Comparison of ENCODE assay signal across 9 mouse cellular contexts in the genomic region with DNA sequence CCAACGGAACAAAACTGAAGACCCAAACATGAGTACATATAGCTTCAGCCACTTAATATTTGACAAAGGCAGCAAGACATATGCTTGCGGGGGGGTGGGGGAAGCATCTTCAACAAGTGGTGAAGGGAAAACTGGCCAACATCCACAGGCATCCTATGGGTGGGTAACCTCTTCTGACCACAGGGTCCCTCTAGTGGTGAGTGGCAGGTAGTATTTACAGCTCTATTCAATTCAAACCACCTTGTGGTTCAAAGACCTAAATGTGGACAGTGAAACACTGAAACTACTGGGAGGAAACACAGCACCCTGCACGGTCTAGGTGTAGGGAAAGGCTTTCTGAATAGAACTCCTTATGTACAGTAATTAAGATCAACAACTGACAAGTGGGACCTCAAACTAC. TPM values are rescaled to one million over a fixed set of nuclear protein-coding genes. Genes with fewer than 3 reads are reported as not detected.
DNase-seq lines count a peak whose midpoint lies in the region; ATAC-seq and TF ChIP-seq lines count a peak whose summit lies in the region.
"Had no signal": no experiment of that assay in that cellular context is flagged by ENCODE, and none has a peak within 500 bp of the region (broad histone marks: within the 10 kb centered on the region; RNA-seq: fewer than 3 reads in every experiment).

No protein-coding gene starts in this region.

- H3K4me2 ChIP-seq in forebrain, embryonic 12.5 days = no peak overlapping the region
- no peak overlapping the region for H3K4me2 ChIP-seq in forebrain, embryonic 15.5 days (replicated peaks)
- no peak overlapping the region for H3K4me2 ChIP-seq in neural tube, embryonic 12.5 days (replicated peaks)
- H3K4me2 ChIP-seq: limb, embryonic 15.5 days had no signal

- peaks cover 12% of the 10 kb centered on the region for H3K36me3 ChIP-seq in forebrain, embryonic 12.5 days (replicated peaks)
- peaks cover 12% of the 10 kb centered on the region for H3K36me3 ChIP-seq in forebrain, embryonic 15.5 days
- H3K36me3 ChIP-seq in thymus, adult 2 months (ENCODE audit: control insufficient read depth, insufficient read depth, low read length) = 0 out of 2 replicates have a peak, but pooled peaks cover 5% of the 10 kb centered on the region
- peaks cover 14% of the 10 kb centered on the region for H3K36me3 ChIP-seq in neural tube, embryonic 12.5 days

- DNase-seq in thymus, adult 2 months = peak; percentile 42
- DNase-seq in thymus, postnatal 36 days = no peak
- peak; percentile 72 for DNase-seq in embryo, embryonic 11 days
- peak; percentile 48 for DNase-seq in kidney, postnatal 10 days

- 49% methylated on average over 3 of the region's 3 CpGs for WGBS in forebrain, embryonic 12.5 days
- 40% methylated on average over 3 of the region's 3 CpGs for WGBS in forebrain, embryonic 15.5 days
- WGBS in thymus, adult 2 months = 37% methylated on average over 3 of the region's 3 CpGs
- 49% methylated on average over 3 of the region's 3 CpGs for WGBS in neural tube, embryonic 12.5 days

- ATAC-seq in forebrain, embryonic 12.5 days (ENCODE audit: low FRiP score) = 0 out of 2 replicates have a peak, but pooled peaks have one; percentile 51
- ATAC-seq in forebrain, embryonic 15.5 days (replicated peaks) = no peak
- 0 out of 2 replicates have a peak, but pooled peaks have one; percentile 48 for ATAC-seq in neural tube, embryonic 12.5 days (ENCODE audit: low FRiP score, low read depth)
- ATAC-seq in frontal cortex, adult (ENCODE audit: low TSS enrichment) = no peak

- TF ChIP-seq POLR2A in thymus, adult 2 months (IDR thresholded peaks at IDR 0.05; ENCODE audit: control insufficient read depth, extremely low read depth, insufficient read depth, low read length, poor library complexity) = no peak

- H3K27me3 ChIP-seq in forebrain, embryonic 12.5 days = no peaks in the 10 kb centered on the region
- no peaks in the 10 kb centered on the region for H3K27me3 ChIP-seq in forebrain, embryonic 15.5 days
- H3K27me3 ChIP-seq in thymus, adult 2 months (ENCODE audit: control insufficient read depth, insufficient read depth, low read length) = no peaks in the 10 kb centered on the region
- H3K27me3 ChIP-seq in neural tube, embryonic 12.5 days (replicated peaks) = no peaks in the 10 kb centered on the region
- H3K27me3 ChIP-seq: limb, embryonic 15.5 days had no signal

- no peaks in the 10 kb centered on the region for H3K4me1 ChIP-seq in forebrain, embryonic 12.5 days
- no peaks in the 10 kb centered on the region; the same call in 1 of the 2 replicates for H3K4me1 ChIP-seq in forebrain, embryonic 15.5 days
- no peaks in the 10 kb centered on the region for H3K4me1 ChIP-seq in thymus, adult 2 months (replicated peaks; ENCODE audit: control insufficient read depth, insufficient read depth, low read length)
- H3K4me1 ChIP-seq in neural tube, embryonic 12.5 days = no peaks in the 10 kb centered on the region

- no peak for TF ChIP-seq CTCF in thymus, adult 2 months (IDR thresholded peaks at IDR 0.05; ENCODE audit: borderline replicate concordance, control insufficient read depth, extremely low read depth, insufficient read depth, low read length, poor library complexity)

- no peak overlapping the region for H3K9ac ChIP-seq in forebrain, embryonic 12.5 days
- no peak overlapping the region for H3K9ac ChIP-seq in forebrain, embryonic 15.5 days (replicated peaks)
- H3K9ac ChIP-seq in neural tube, embryonic 12.5 days = no peak overlapping the region
- H3K9ac ChIP-seq: limb, embryonic 15.5 days had no signal

- H3K9me3 ChIP-seq in forebrain, embryonic 12.5 days = no peaks in the 10 kb centered on the region
- no peaks in the 10 kb centered on the region for H3K9me3 ChIP-seq in forebrain, embryonic 15.5 days
- H3K9me3 ChIP-seq in neural tube, embryonic 12.5 days = no peaks in the 10 kb centered on the region
- H3K9me3 ChIP-seq: limb, embryonic 15.5 days had no signal

- no peak overlapping the region for H3K4me3 ChIP-seq in forebrain, embryonic 12.5 days (replicated peaks)
- H3K4me3 ChIP-seq in forebrain, embryonic 15.5 days = no peak overlapping the region
- H3K4me3 ChIP-seq in thymus, adult 2 months (ENCODE audit: control insufficient read depth, insufficient read depth, low read length) = no peak overlapping the region
- H3K4me3 ChIP-seq in neural tube, embryonic 12.5 days = no peak overlapping the region
- H3K4me3 ChIP-seq: limb, embryonic 15.5 days had no signal

- no peak overlapping the region for H3K27ac ChIP-seq in forebrain, embryonic 12.5 days
- H3K27ac ChIP-seq in forebrain, embryonic 15.5 days (replicated peaks) = no peak overlapping the region
- H3K27ac ChIP-seq in thymus, adult 2 months (ENCODE audit: control insufficient read depth, insufficient read depth, low read length) = no peak overlapping the region
- no peak overlapping the region for H3K27ac ChIP-seq in neural tube, embryonic 12.5 days
- H3K27ac ChIP-seq: limb, embryonic 15.5 days had no signal

RNA-seq across cellular contexts. Expression of a gene that starts 11.3 kb away (rescaled TPM):
- polyA plus RNA-seq in forebrain, embryonic 12.5 days (2016; fragmentation: Nextera tagmentation; extraction: Ambion mirVana) = 283 and 295 TPM in 2 replicates
- 291 and 296 TPM in 2 replicates for polyA plus RNA-seq in forebrain, embryonic 15.5 days (2015; fragmentation: Nextera tagmentation; extraction: Ambion mirVana)
- polyA plus RNA-seq in thymus, adult 2 months (2012; rRNA removed) = 212 and 227 TPM in 2 replicates
- polyA plus RNA-seq in neural tube, embryonic 12.5 days (2016; fragmentation: Nextera tagmentation; extraction: Ambion mirVana) = 286 and 291 TPM in 2 replicates

RNA-seq across cellular contexts. Expression of a gene that starts 38.5 kb away (rescaled TPM):
- polyA plus RNA-seq in forebrain, embryonic 12.5 days (2016; fragmentation: Nextera tagmentation; extraction: Ambion mirVana) = 36.6 and 39.0 TPM in 2 replicates
- polyA plus RNA-seq in forebrain, embryonic 15.5 days (2015; fragmentation: Nextera tagmentation; extraction: Ambion mirVana) = 22.4 and 23.0 TPM in 2 replicates
- polyA plus RNA-seq in thymus, adult 2 months (2012; rRNA removed) = 57.1 and 61.2 TPM in 2 replicates
- polyA plus RNA-seq in neural tube, embryonic 12.5 days (2016; fragmentation: Nextera tagmentation; extraction: Ambion mirVana) = 33.2 and 34.9 TPM in 2 replicates

RNA-seq across cellular contexts. Expression of a gene that starts 53.0 kb away (rescaled TPM):
- 21.4 and 23.0 TPM in 2 replicates for polyA plus RNA-seq in forebrain, embryonic 12.5 days (2016; fragmentation: Nextera tagmentation; extraction: Ambion mirVana)
- 20.5 and 21.6 TPM in 2 replicates for polyA plus RNA-seq in forebrain, embryonic 15.5 days (2015; fragmentation: Nextera tagmentation; extraction: Ambion mirVana)
- polyA plus RNA-seq in thymus, adult 2 months (2012; rRNA removed) = 36.5 and 37.8 TPM in 2 replicates
- 20.4 and 22.8 TPM in 2 replicates for polyA plus RNA-seq in neural tube, embryonic 12.5 days (2016; fragmentation: Nextera tagmentation; extraction: Ambion mirVana)

RNA-seq across cellular contexts. Expression of a gene that starts 57.1 kb away (rescaled TPM):
- 242 and 252 TPM in 2 replicates for polyA plus RNA-seq in forebrain, embryonic 12.5 days (2016; fragmentation: Nextera tagmentation; extraction: Ambion mirVana)
- 235 and 247 TPM in 2 replicates for polyA plus RNA-seq in forebrain, embryonic 15.5 days (2015; fragmentation: Nextera tagmentation; extraction: Ambion mirVana)
- 77.1 and 78.4 TPM in 2 replicates for polyA plus RNA-seq in thymus, adult 2 months (2012; rRNA removed)
- polyA plus RNA-seq in neural tube, embryonic 12.5 days (2016; fragmentation: Nextera tagmentation; extraction: Ambion mirVana) = 227 and 232 TPM in 2 replicates

Comparison
In these comparisons a context has a peak if more than half of its experiments do, and no peak if none do; other contexts are left out.
1. ATAC-seq: peak in forebrain, embryonic 12.5 days (single experiment) and neural tube, embryonic 12.5 days (single experiment); none in forebrain, embryonic 15.5 days (single experiment) and frontal cortex, adult (single experiment).
2. DNase-seq: peak in thymus, adult 2 months (single experiment), embryo, embryonic 11 days (single experiment) and kidney, postnatal 10 days (single experiment); none in thymus, postnatal 36 days (0 of 2).